Mouse (Mus musculus) thymus, adult 2 months (tissue): ENCODE results near the gene Lrrc19.

ENCODE experiments used
- CTCF ChIP-seq: fragments of 200-500 bp; IDR thresholded peaks from 2 replicates; pipeline ENCODE4 v1.5.1; 2012; ENCODE audit warnings: mild to moderate bottlenecking, control low read depth, low read length, moderate library complexity, borderline replicate concordance; ENCODE audit not compliant: control insufficient read depth, poor library complexity, insufficient read depth; ENCODE audit errors: extremely low read depth
- POLR2A ChIP-seq: fragments of 200-500 bp; IDR thresholded peaks from 2 replicates; pipeline ENCODE4 v1.6.1; 2012; ENCODE audit warnings: mild to moderate bottlenecking, low read length, control low read depth, moderate library complexity; ENCODE audit not compliant: control insufficient read depth, poor library complexity, insufficient read depth; ENCODE audit errors: extremely low read depth

DNA sequence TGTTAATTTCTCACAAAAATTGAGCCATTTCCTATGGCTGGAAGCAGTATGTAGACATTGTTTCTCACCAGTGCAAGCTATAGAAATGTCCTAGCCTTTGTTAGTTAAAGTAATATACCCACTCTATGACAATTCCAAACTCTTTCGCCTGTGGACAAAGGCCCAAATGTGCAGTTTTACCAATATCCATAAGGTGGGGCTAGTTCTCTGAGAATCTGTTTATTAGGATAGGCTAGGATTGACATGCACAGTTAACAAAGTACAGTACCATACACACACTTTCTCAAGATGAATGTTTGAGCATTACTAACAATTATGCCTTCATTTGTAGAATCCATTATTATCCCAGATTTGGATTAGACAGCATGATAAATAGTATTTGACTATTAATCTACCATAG is 19.8 kb upstream of the Lrrc19 start:
- no peak for TF ChIP-seq POLR2A
- TF ChIP-seq CTCF: no peak
